Mouse (Mus musculus) hindbrain, embryonic 15.5 days (tissue): Measurements from ENCODE around the gene Msto1. TPM values are rescaled to one million over a fixed set of nuclear protein-coding genes. Genes with fewer than 3 reads are reported as not detected.
"Not testable (repeated sequence)": the region's sequence is repeated elsewhere in the genome, so short reads cannot be mapped to it uniquely, and the experiment has no call there.

Experiments
- ATAC-seq: fragments of 200-750 bp; cut with Nextera tagmentation; 2 replicates; pipeline ENCODE4 v1.8.0; 2017; ENCODE audit warnings: low read depth, moderate number of reproducible peaks, moderate TSS enrichment; ENCODE audit not compliant: low FRiP score
- H3K27ac ChIP-seq: fragments of 300-500 bp; sonication (generic); replicated peaks from 2 replicates; pipeline ENCODE4 v1.5.1; 2015; ENCODE audit warnings: mild to moderate bottlenecking, inconsistent platforms
- H3K27me3 ChIP-seq: fragments of 300-500 bp; sonication (generic); 2 replicates; pipeline ENCODE4 v1.6.1; 2015; ENCODE audit warnings: control low read depth, inconsistent platforms
- H3K36me3 ChIP-seq: fragments of 300-500 bp; sonication (generic); 2 replicates; pipeline ENCODE4 v1.6.1; 2015; ENCODE audit warnings: control low read depth, inconsistent platforms
- H3K4me1 ChIP-seq: fragments of 300-500 bp; sonication (generic); replicated peaks from 2 replicates; pipeline ENCODE4 v1.6.1; 2015; ENCODE audit warnings: control low read depth, inconsistent platforms
- H3K4me2 ChIP-seq: fragments of 300-500 bp; sonication (generic); 2 replicates; pipeline ENCODE4 v1.6.1; 2015; ENCODE audit warnings: moderate library complexity, mild to moderate bottlenecking, inconsistent platforms
- H3K4me3 ChIP-seq: fragments of 300-500 bp; sonication (generic); 2 replicates; pipeline ENCODE4 v1.5.1; 2015; ENCODE audit warnings: mild to moderate bottlenecking, inconsistent platforms
- H3K9ac ChIP-seq: fragments of 300-500 bp; sonication (generic); 2 replicates; pipeline ENCODE4 v1.6.1; 2015; ENCODE audit warnings: inconsistent platforms
- H3K9me3 ChIP-seq: fragments of 300-500 bp; sonication (generic); 2 replicates; pipeline ENCODE4 v1.6.1; 2016; ENCODE audit warnings: control low read depth, inconsistent platforms
- WGBS: fragments of 180-500 bp; shearing (Covaris S2); methylation state at CpG from one replicate; pipeline ENCODE4 v1.1.7; 2015; 5-methylcytosine and 5-hydroxymethylcytosine counted together
- polyA plus RNA-seq: library from polyadenylated mRNA; unstranded; fragments of >200 nt; fragmentation: Nextera tagmentation; extraction: Ambion mirVana; gene quantifications from 2 replicates; pipeline ENCODE4 v1.2.1, GENCODE M21; 2015

Gene Msto1
- polyA plus RNA-seq, result 47.4 and 50.6 TPM in 2 replicates

DNA sequence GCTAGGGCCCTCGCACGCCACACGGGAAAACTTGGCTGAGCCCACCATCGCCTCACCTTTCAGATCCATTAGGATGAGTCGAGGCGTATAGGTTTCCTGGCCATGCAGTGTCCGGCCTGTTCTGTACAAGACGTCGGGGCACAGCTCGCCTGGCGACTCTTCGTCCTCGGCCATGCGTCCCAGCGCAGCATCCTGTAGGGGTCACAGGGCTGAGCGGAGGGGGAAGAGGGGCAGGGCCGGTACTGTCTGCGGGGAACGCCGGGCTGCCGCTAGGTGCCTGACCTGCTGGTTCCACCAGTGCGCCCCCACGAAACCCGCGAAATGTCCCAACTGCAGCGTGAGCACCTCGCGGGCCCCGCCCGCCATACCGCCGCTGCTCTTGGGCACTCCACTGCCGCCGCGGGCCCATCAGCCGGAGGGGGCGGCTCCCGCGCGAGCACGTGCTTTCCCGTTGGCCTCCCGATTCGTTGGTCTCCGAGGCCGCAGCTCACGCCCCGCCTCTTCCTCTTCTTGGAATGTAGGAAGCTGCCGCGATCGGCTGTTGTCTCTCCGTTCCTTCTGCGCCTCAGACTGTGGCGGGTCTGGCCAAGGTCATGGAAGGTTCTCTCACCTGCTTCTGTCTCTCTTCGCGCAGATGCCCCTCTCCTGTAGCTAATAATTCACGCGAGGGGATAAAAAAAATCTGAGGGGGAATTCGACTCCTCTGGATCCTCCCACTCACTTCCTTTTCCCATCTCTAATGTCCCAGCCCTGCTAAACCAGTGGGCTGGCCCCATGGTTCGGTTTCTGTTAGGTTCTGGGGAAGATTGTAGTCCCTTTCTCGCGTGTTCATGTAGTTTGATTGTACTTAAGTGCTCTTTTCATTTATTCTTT is at the start of gene Msto1:
Msto1 (minus strand) TSS at position 489 of the 873 bp plus-strand sequence.
- H3K27ac ChIP-seq, result peak within 1 kb of the TSS; percentile 93
- WGBS, result under 1% methylated on average over 62 of the region's 62 CpGs
- peak; percentile 99 for ATAC-seq
- H3K36me3 ChIP-seq, result peaks cover 31% of the 10 kb centered on the region
- H3K4me2 ChIP-seq, result peak within 1 kb of the TSS; percentile 71
- H3K4me1 ChIP-seq, result peaks cover 15% of the 10 kb centered on the region
- no peaks in the 10 kb centered on the region for H3K27me3 ChIP-seq
- peak within 1 kb of the TSS; percentile 64 for H3K4me3 ChIP-seq
- H3K9ac ChIP-seq, result peak within 1 kb of the TSS; percentile 67
- no peaks in the 10 kb centered on the region for H3K9me3 ChIP-seq

DNA sequence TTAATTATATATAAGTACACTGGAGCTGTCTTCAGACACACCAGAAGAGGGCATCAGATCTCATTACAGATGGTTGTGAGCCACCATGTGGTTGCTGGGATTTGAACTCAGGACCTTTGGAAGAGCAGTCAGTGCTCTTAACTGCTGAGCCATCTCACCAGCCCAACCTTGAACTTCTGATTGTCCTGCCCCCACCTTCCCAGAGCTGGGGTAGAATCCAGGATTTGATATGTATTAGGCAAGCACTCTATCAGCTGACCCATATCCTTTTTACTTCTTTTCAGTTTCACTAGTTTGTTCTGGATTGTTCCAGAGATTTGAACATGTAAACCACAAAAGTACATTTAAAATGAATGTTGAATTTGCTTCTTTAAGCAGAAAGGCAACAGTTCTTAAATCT is 49.4 kb upstream of the Msto1 start:
- ATAC-seq, result not testable (repeated sequence)

DNA sequence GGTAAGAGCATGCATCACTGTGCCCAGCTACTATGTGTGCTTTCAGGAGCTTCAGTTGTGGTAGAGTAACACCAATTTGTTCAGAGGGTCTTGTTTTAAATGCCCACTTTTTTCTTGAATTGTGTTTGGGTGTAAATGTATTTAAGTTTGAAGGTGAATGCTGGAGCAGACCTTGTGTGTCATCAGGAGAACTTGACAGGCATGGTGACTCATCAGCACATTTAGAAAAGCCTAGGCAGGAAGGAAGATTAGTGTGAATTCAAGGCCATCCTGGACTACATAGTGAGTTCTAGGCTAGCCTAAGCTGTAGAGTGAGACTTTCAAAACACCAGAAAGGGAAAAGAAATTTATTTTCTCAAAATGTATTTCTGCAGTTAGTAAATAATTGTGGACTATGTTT is 39.9 kb upstream of the Msto1 start:
- peaks cover 29% of the 10 kb centered on the region for H3K4me1 ChIP-seq
- H3K36me3 ChIP-seq, result no peaks in the 10 kb centered on the region
- no peaks in the 10 kb centered on the region for H3K27me3 ChIP-seq
- H3K4me3 ChIP-seq, result no peak overlapping the region
- ATAC-seq, result no peak
- H3K4me2 ChIP-seq, result no peak overlapping the region
- no peaks in the 10 kb centered on the region for H3K9me3 ChIP-seq
- H3K9ac ChIP-seq, result no peak overlapping the region
- no peak overlapping the region for H3K27ac ChIP-seq

More for the DNA sequence above, 49.4 kb upstream of the Msto1 start:
- not testable (repeated sequence) for H3K4me1 ChIP-seq, H3K9ac ChIP-seq, H3K9me3 ChIP-seq, H3K4me2 ChIP-seq, H3K27me3 ChIP-seq, H3K27ac ChIP-seq, H3K4me3 ChIP-seq
- H3K36me3 ChIP-seq, result peaks cover 11% of the 10 kb centered on the region

DNA sequence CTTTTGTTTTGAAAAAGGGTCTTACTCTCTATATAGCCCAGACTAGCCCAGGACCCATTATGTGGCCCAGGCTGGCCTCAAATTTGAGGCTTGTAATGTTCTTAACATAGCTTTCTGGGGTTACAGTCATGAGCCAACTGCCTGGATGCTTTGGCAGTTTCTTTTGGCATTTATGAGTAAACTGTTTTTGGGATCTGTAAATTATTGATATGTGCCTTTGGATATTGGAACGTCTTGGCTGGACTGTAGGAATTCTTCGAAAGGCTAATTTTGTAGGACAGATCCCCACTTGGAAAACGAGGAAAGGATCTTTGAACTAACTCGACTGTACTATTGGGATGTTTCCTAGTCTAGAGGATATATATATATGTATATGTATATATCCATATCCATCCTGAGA is 39.4 kb upstream of the Msto1 start:
- Histone ChIP-seq H3K4me1 (peaks cover 34% of the 10 kb centered on the region), H3K27ac (no peak overlapping the region), H3K9ac (no peak overlapping the region), H3K9me3 (no peaks in the 10 kb centered on the region), H3K27me3 (no peaks in the 10 kb centered on the region), H3K4me2 (no peak overlapping the region), H3K4me3 (no peak overlapping the region), H3K36me3 (no peaks in the 10 kb centered on the region)
- WGBS, result 88% methylated on average over 4 of the region's 4 CpGs
- no peak for ATAC-seq

DNA sequence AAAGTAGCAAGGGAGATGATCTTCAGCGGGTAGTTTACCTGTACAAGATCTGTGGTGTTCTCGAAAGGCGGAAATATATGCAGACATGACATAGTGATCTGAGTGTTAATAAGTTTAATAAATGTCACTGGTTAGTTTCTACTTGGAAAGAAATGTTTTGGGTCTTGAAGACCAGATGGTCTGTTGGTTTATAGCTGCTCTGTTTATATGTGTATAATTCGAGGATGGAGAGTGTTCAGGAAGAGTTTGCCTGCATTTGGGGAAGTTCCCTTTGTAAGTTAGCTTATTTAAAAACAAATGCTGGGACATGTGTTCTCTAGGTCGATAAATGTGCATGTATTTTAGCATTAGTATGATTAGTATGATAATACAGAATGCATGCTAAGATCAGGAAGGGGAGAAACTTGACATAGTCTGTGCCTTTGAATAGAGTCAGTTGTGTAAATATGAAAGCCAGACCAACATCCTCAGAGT is 37.6 kb upstream of the Msto1 start:
- H3K36me3 ChIP-seq, result no peaks in the 10 kb centered on the region
- H3K4me3 ChIP-seq, result peak overlapping the region; percentile 88
- H3K4me2 ChIP-seq, result peak overlapping the region; percentile 70
- no peaks in the 10 kb centered on the region for H3K27me3 ChIP-seq
- no peak for ATAC-seq
- 0% methylated on average over 5 of the region's 5 CpGs for WGBS
- H3K4me1 ChIP-seq, result peaks cover 42% of the 10 kb centered on the region
- H3K9ac ChIP-seq, result peak overlapping the region; percentile 95
- H3K9me3 ChIP-seq, result no peaks in the 10 kb centered on the region
- peak overlapping the region; percentile 100 for H3K27ac ChIP-seq

DNA sequence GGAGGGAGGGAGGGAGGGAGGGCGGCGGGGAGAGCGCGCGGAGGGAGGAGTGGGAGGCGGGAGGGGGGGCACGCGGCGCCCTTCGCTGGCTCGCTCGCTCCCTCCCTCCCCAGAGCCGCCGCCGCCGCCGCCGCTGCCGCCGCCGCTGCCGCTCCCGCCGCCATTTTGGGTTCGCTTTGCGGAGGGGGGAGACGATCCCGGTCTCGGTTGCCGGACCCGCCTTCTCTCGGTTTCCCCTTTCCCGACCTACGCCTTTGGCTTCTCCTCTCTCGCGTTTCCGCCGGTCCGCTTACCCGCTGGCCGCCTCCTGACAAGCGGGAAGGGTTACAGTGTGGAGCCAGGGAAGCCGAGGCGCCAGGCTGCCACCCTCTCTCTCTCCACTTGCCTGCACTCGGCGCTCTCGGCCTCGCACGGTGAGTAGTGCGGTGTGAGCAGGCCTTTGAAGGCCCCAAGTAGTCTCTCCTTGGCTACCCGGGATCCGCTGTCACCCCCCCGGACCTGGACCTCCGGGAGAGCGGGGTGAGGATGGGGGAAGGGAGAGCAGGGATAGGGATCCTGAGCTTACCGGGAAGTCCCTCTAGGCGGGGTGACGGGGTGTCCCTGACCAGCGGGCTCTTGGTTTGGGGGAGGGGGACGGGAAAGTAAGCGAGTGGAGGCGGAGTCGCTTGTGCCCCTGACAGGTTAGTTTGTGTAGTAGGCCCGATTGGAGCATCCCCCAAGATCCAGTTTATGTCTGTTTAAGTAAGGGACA is 37.0 kb upstream of the Msto1 start, which contains the start of the genes Ash1l and Dap3:
Ash1l (plus strand) TSS at position 47 of the 751 bp plus-strand sequence.
Dap3 (minus strand) TSS at position 606 of the 751 bp plus-strand sequence.
- peak within 1 kb of the TSS; percentile 71 for H3K4me2 ChIP-seq
- H3K27me3 ChIP-seq, result no peaks in the 10 kb centered on the region
- 0% methylated on average over 46 of the region's 64 CpGs for WGBS
- H3K36me3 ChIP-seq, result no peaks in the 10 kb centered on the region
- peak within 1 kb of the TSS; percentile 100 for H3K27ac ChIP-seq
- peak within 1 kb of the TSS; percentile 88 for H3K4me3 ChIP-seq
- peaks cover 42% of the 10 kb centered on the region for H3K4me1 ChIP-seq
- H3K9me3 ChIP-seq, result no peaks in the 10 kb centered on the region
- ATAC-seq, result peak; percentile 85
- H3K9ac ChIP-seq, result peak within 1 kb of the TSS; percentile 95

DNA sequence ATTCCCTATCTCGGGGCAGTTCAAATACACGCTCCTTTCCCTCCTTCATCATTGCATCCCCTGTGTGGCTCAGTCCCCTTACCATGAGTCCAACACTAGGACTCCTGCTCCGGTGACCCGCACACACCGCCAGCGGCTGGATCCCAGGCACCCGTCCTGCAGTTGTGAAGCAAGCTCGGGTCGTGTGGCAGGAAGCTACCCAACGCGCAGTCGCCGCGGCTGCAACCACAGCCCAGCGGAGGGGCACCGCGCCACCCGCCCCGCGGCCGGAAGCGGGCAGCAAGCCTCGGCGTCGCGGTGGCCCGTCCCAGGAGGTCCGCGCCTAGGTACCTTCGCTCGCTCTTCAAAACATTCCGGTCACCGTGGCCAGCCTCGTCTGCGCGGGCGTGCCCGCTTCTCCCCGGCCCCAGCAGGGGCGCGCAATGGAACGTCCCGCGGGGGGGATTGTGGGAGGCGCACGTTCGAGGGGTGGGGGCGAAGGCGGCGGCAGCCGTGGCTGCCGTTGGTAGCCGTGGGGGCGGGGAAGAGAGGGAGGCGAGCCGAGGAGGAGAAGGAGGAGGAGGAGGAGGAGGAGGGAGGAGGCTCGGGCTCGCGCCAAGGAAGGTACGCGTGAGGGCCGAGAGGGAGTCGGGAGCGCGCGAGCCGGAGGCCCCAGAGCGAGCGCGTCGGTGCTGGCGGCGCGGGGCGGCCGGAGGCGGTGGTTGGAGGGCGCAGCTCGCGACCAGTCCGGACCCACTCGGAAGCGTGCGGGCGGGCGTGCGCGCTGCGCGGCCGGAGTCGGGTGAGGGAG is 36.2 kb upstream of the Msto1 start:
- peak overlapping the region; percentile 100 for H3K27ac ChIP-seq
- peak overlapping the region; percentile 95 for H3K9ac ChIP-seq
- no peaks in the 10 kb centered on the region for H3K36me3 ChIP-seq
- under 1% methylated on average over 74 of the region's 92 CpGs for WGBS
- H3K4me3 ChIP-seq, result peak overlapping the region; percentile 88
- ATAC-seq, result peak; percentile 93
- peak overlapping the region; percentile 71 for H3K4me2 ChIP-seq
- no peaks in the 10 kb centered on the region for H3K9me3 ChIP-seq
- H3K27me3 ChIP-seq, result no peaks in the 10 kb centered on the region
- peaks cover 42% of the 10 kb centered on the region for H3K4me1 ChIP-seq

DNA sequence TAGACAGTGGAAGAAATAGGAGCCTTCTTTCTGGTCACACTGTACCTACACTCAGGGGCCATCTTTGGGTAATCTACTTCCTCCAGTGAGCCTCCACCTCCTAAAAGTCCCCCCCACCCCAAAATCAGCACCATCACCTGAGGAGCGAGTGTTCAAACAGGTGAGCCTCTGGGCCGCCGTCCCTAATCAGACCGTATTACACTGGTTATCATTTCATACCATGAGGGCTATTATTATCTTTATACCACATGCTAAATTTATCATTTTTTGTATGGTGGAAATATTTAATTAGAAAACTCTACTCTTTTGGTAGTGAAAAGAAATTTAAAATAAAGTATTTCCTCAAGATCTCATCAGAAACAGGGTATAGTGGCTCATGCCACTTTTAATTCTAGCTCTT is 30.3 kb upstream of the Msto1 start:
- WGBS, result 90% methylated on average over 4 of the region's 4 CpGs
- no peak for ATAC-seq
- Histone ChIP-seq H3K4me1 (peaks cover 17% of the 10 kb centered on the region), H3K27me3 (no peaks in the 10 kb centered on the region), H3K4me3 (no peak overlapping the region), H3K9me3 (no peaks in the 10 kb centered on the region), H3K4me2 (no peak overlapping the region), H3K9ac (no peak overlapping the region), H3K27ac (no peak overlapping the region), H3K36me3 (peaks cover 19% of the 10 kb centered on the region)

DNA sequence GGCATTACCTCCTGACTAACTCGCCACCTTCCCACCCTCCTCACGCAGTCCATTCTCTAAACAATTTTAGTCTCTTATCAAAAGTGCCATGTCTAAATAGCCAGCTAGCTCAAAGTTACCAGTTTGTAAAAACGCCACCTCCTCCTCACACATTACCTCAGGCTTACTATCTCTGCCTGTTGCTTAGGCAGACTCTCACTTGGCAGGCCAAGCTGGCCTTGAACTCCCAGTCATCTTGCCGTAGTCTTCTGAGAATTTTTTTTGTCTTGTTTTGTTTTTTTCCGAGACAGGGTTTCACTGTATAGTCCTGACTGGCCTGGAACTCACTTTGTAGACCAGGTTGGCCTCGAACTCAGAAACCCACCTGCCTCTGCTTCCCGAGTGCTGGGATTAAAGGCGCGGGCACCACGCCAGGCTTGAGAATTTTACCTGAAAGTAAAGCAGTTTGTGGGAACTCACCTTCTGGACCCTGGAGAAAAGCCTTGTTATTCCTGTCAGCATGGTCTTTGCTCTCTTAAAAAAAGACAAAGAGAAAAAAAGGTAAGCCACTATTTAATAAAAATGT is 28.6 kb upstream of the Msto1 start:
- H3K9me3 ChIP-seq, result no peaks in the 10 kb centered on the region
- ATAC-seq, result no peak
- H3K4me1 ChIP-seq, result no peaks in the 10 kb centered on the region
- no peak overlapping the region for H3K4me2 ChIP-seq
- no peaks in the 10 kb centered on the region for H3K27me3 ChIP-seq
- H3K36me3 ChIP-seq, result peaks cover 24% of the 10 kb centered on the region
- no peak overlapping the region for H3K4me3 ChIP-seq
- H3K27ac ChIP-seq, result no peak overlapping the region
- H3K9ac ChIP-seq, result no peak overlapping the region
- 93% methylated on average over 10 of the region's 10 CpGs for WGBS

DNA sequence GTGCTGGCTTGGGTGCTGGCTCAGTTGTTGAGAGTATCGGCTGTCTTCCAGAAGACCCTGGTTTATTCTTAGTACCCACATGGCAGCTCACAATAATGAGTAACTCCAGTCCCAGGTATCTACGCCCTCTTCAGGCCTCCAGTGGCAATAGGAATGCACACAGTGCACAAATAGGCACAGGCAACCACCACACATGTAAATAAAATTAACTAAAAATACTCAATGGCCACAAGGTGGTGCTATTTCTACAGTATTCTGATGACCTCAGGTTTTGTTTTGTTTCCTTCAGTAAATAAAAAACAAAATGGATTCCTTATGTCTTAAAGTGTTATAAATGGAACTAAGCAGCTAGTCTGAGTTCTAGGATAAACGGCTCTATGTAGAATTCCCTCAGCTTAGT is 25.9 kb upstream of the Msto1 start:
- WGBS, result 64% methylated on average over 3 of the region's 3 CpGs
- Histone ChIP-seq H3K4me3 (no peak overlapping the region), H3K4me2 (no peak overlapping the region), H3K27me3 (no peaks in the 10 kb centered on the region), H3K36me3 (peaks cover 27% of the 10 kb centered on the region), H3K27ac (no peak overlapping the region; the same call in 1 of the 2 replicates), H3K9me3 (no peaks in the 10 kb centered on the region), H3K4me1 (no peaks in the 10 kb centered on the region), H3K9ac (no peak overlapping the region)
- ATAC-seq, result 0 out of 2 replicates have a peak, but pooled peaks have one; percentile 48

DNA sequence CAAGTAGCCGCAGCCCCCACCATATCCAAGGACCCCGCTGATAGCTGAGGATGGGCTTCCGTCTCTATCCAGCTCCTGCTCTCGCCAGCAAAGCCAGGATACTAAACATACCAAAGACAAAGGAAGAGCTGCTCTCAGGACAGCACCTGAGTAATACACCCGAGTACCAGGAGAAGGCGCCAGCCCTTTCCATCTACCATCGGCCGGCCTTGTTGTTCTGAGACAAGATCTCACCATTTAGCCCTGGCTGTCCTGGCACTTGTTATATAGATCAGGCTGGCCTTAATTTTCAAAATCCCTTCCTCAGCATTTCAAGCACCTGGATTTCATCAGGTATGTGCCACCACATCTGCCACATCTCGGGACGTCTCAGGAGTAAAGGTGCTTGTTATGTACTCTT is 25.3 kb upstream of the Msto1 start:
- Histone ChIP-seq H3K9ac (no peak overlapping the region), H3K4me1 (no peaks in the 10 kb centered on the region), H3K27me3 (no peaks in the 10 kb centered on the region), H3K27ac (no peak overlapping the region), H3K4me2 (no peak overlapping the region), H3K36me3 (peaks cover 33% of the 10 kb centered on the region), H3K4me3 (no peak overlapping the region), H3K9me3 (no peaks in the 10 kb centered on the region)
- ATAC-seq, result no peak
- 95% methylated on average over 10 of the region's 10 CpGs for WGBS
